Mouse (Mus musculus): Measurements from ENCODE around the gene Dock4.

DNA sequence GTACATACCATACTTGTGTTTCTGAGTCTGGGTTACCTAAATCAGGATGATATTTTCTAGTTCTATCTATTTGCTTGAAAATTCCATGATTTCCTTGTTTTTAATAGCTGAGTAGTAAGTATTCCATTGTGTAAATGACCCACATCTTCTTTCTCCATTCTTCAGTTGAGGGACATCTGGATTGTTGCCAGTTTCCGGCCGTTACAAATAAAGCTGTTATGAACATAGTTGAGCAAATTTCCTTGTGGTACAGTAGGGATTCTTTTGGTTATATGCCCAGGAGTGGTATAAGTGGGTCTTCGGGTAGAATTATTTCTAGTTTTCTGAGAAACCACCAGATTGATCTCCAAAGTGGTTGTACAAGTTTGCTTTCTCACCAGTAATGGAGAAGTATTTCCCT is 79.3 kb downstream of the Dock4 start:
- TF ChIP-seq CTCF (IDR thresholded peaks at IDR 0.05) (no peak), POLR2A (IDR thresholded peaks at IDR 0.05; ENCODE audit: insufficient read depth, low read depth, low read length) (no peak), EP300 (IDR thresholded peaks at IDR 0.05; ENCODE audit: insufficient read depth, low read depth, low read length) (no peak)
